Mouse (Mus musculus) megakaryocyte, embryonic 14.5 days (primary cell): ENCODE results near the gene Mgat4c.

Experiments
- FLI1 ChIP-seq: IDR thresholded peaks from 2 replicates; pipeline ENCODE4 v1.6.1; 2012; ENCODE audit warnings: low read length, inconsistent platforms, mixed read lengths
- GATA1 ChIP-seq: IDR thresholded peaks from 3 replicates; pipeline ENCODE4 v1.6.1; 2012; ENCODE audit warnings: mixed read lengths, low read length, inconsistent platforms, borderline replicate concordance

GRCm38 (mm10) chr10:102243897-102244296, 562.6 kb downstream of the Mgat4c start:
- no peak for TF ChIP-seq GATA1
- TF ChIP-seq FLI1 = no peak
